8 mouse cellular contexts compared by ENCODE assay signal in the genomic region with DNA sequence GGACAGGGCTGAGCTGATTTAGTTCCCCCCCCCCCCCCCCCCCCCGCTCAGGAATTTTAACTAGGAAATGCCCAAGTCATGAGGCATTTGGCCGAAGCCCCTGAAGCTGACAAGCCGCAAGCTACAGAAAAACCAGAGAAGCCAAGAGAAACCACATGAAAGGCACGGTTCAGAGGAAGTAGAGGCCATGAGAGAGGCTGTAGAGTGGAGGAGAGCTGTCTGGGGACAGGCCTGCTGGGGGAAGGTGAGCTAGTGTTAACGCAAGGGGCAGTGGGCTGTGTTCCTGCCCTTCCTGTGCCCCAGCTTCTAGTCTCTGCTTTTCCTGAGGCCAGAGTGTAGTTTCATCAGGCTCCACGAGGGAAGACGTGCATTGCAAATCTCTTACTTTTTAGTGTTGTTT. TPM values are rescaled to one million over a fixed set of nuclear protein-coding genes. Genes with fewer than 3 reads are reported as not detected.
DNase-seq lines count a peak whose midpoint lies in the region; ATAC-seq and TF ChIP-seq lines count a peak whose summit lies in the region.

No protein-coding gene starts in this region.

- peak overlapping the region; percentile 36 for H3K4me2 ChIP-seq in embryonic facial prominence, embryonic 13.5 days
- 0 out of 2 replicates have a peak overlapping the region, but pooled peaks have one; percentile 22 for H3K4me2 ChIP-seq in liver, postnatal 0 days (ENCODE audit: low read depth, low read length)

- peak overlapping the region; percentile 45; the same call in 1 of the 2 replicates for H3K27ac ChIP-seq in kidney, adult 2 months (ENCODE audit: insufficient read depth, low read depth, low read length)
- peak overlapping the region; percentile 17; the same call in 1 of the 2 replicates for H3K27ac ChIP-seq in embryonic facial prominence, embryonic 13.5 days
- H3K27ac ChIP-seq in liver, postnatal 0 days (ENCODE audit: low read depth), result no peak overlapping the region

- TF ChIP-seq POLR2A in kidney, adult 2 months (IDR thresholded peaks at IDR 0.05; ENCODE audit: low read depth, low read length), result no peak

- ATAC-seq in embryonic facial prominence, embryonic 13.5 days (ENCODE audit: insufficient number of reproducible peaks, insufficient read depth, low FRiP score, low TSS enrichment, low read depth), result no peak; the same call in 1 of the 2 replicates
- no peak; the same call in 1 of the 2 replicates for ATAC-seq in liver, postnatal 0 days

- H3K9ac ChIP-seq in embryonic facial prominence, embryonic 13.5 days, result 0 out of 2 replicates have a peak overlapping the region, but pooled peaks have one; percentile 52
- no peak overlapping the region for H3K9ac ChIP-seq in liver, postnatal 0 days (replicated peaks)

- H3K9me3 ChIP-seq in embryonic facial prominence, embryonic 13.5 days, result no peaks in the 10 kb centered on the region
- H3K9me3 ChIP-seq in liver, postnatal 0 days (ENCODE audit: low read length), result no peaks in the 10 kb centered on the region

- no peak for TF ChIP-seq CTCF in kidney, adult 2 months (conservative IDR thresholded peaks at IDR 0.05; ENCODE audit: insufficient read depth, insufficient read length, low read depth, low read length)
- no peak for TF ChIP-seq CTCF in liver, postnatal 0 days (IDR thresholded peaks at IDR 0.05; ENCODE audit: low read depth)

- H3K4me1 ChIP-seq in kidney, adult 2 months (ENCODE audit: control insufficient read depth, insufficient read depth, low read length), result peaks cover 19% of the 10 kb centered on the region; the same call in 1 of the 2 replicates
- peaks cover 46% of the 10 kb centered on the region for H3K4me1 ChIP-seq in embryonic facial prominence, embryonic 13.5 days
- peaks cover 11% of the 10 kb centered on the region for H3K4me1 ChIP-seq in liver, postnatal 0 days (ENCODE audit: insufficient read depth)

- no peak for DNase-seq in kidney, adult 2 months
- no peak for DNase-seq in kidney, postnatal 25 days
- DNase-seq in CD4-positive, CD25-positive, alpha-beta regulatory T cell, adult 2 months (ENCODE audit: low read depth, low spot score), result peak; percentile 55
- no peak for DNase-seq in liver, postnatal 0 days
- no peak for DNase-seq in frontal cortex, adult 2 months (ENCODE audit: extremely low spot score in 1 of 2, low spot score in 1 of 2)
- DNase-seq in urinary bladder, postnatal 25 days (ENCODE audit: low spot score), result no peak
- no peak for DNase-seq in testis, postnatal 14 days (ENCODE audit: low spot score)

- no peaks in the 10 kb centered on the region for H3K36me3 ChIP-seq in kidney, adult 2 months (ENCODE audit: control insufficient read depth, insufficient read depth, low read length)
- no peaks in the 10 kb centered on the region for H3K36me3 ChIP-seq in embryonic facial prominence, embryonic 13.5 days
- no peaks in the 10 kb centered on the region for H3K36me3 ChIP-seq in liver, postnatal 0 days (replicated peaks; ENCODE audit: insufficient read depth, low read length)

- H3K27me3 ChIP-seq in kidney, adult 2 months (replicated peaks; ENCODE audit: control insufficient read depth, insufficient read depth, low read length), result no peaks in the 10 kb centered on the region
- no peaks in the 10 kb centered on the region for H3K27me3 ChIP-seq in embryonic facial prominence, embryonic 13.5 days
- no peaks in the 10 kb centered on the region for H3K27me3 ChIP-seq in liver, postnatal 0 days (ENCODE audit: insufficient read depth, low read length)

- no peak for TF ChIP-seq EP300 in liver, postnatal 0 days (IDR thresholded peaks at IDR 0.05; ENCODE audit: low read depth)

- WGBS in kidney, adult 2 months, result 23% methylated on average over 7 of the region's 7 CpGs
- 11% methylated on average over 7 of the region's 7 CpGs for WGBS in embryonic facial prominence, embryonic 13.5 days
- WGBS in liver, postnatal 0 days (ENCODE audit: insufficient replicate concordance), result 8% methylated on average over 7 of the region's 7 CpGs

- peak overlapping the region; percentile 5; the same call in 1 of the 2 replicates for H3K4me3 ChIP-seq in kidney, adult 2 months (ENCODE audit: insufficient read depth, low read depth, low read length)
- no peak overlapping the region for H3K4me3 ChIP-seq in embryonic facial prominence, embryonic 13.5 days
- no peak overlapping the region for H3K4me3 ChIP-seq in liver, postnatal 0 days (ENCODE audit: low read depth, low read length)

RNA-seq across cellular contexts. Expression of a gene that starts 11.8 kb away (rescaled TPM):
- 45.6 and 58.8 TPM in 2 replicates for polyA plus RNA-seq in kidney, adult 2 months (2012; rRNA removed)
- polyA plus RNA-seq in embryonic facial prominence, embryonic 13.5 days (2015; fragmentation: Nextera tagmentation; extraction: Ambion mirVana), result 23.3 and 26.3 TPM in 2 replicates
- 4.3 and 4.8 TPM in 2 replicates for polyA plus RNA-seq in liver, postnatal 0 days (2015; fragmentation: Nextera tagmentation; extraction: Ambion mirVana)
- polyA plus RNA-seq in frontal cortex, adult 2 months (2012; rRNA removed), result 64.4 and 66.1 TPM in 2 replicates

RNA-seq across cellular contexts. Expression of a gene that starts 33.2 kb away (rescaled TPM):
- polyA plus RNA-seq in kidney, adult 2 months (2012; rRNA removed), result 630 and 636 TPM in 2 replicates
- 1,290 and 1,439 TPM in 2 replicates for polyA plus RNA-seq in embryonic facial prominence, embryonic 13.5 days (2015; fragmentation: Nextera tagmentation; extraction: Ambion mirVana)
- polyA plus RNA-seq in liver, postnatal 0 days (2015; fragmentation: Nextera tagmentation; extraction: Ambion mirVana), result 574 and 747 TPM in 2 replicates
- polyA plus RNA-seq in frontal cortex, adult 2 months (2012; rRNA removed), result 979 and 1,007 TPM in 2 replicates
